Mouse (Mus musculus) lung, embryonic 15.5 days (tissue): ENCODE results near the gene Ptges2. TPM values are rescaled to one million over a fixed set of nuclear protein-coding genes. Genes with fewer than 3 reads are reported as not detected.

Experiments used
- ATAC-seq: fragments of 200-750 bp; cut with Nextera tagmentation; 2 replicates; pipeline ENCODE4 v1.8.0; 2017; ENCODE audit warnings: moderate number of reproducible peaks, borderline replicate concordance; ENCODE audit not compliant: low FRiP score, low TSS enrichment; ENCODE audit errors: extremely low read depth
- H3K27ac ChIP-seq: fragments of 300-500 bp; sonication (generic); 2 replicates; pipeline ENCODE4 v1.5.1; 2015; ENCODE audit warnings: moderate library complexity, mild to moderate bottlenecking, inconsistent platforms
- H3K27me3 ChIP-seq: fragments of 300-500 bp; sonication (generic); 2 replicates; pipeline ENCODE4 v1.6.1; 2015; ENCODE audit warnings: inconsistent platforms
- H3K36me3 ChIP-seq: fragments of 300-500 bp; sonication (generic); 2 replicates; pipeline ENCODE4 v1.6.1; 2015; ENCODE audit warnings: inconsistent platforms
- H3K4me1 ChIP-seq: fragments of 300-500 bp; sonication (generic); 2 replicates; pipeline ENCODE4 v1.6.1; 2015; ENCODE audit warnings: inconsistent platforms
- H3K4me2 ChIP-seq: fragments of 300-500 bp; sonication (generic); 2 replicates; pipeline ENCODE4 v1.6.1; 2015; ENCODE audit warnings: inconsistent platforms, mild to moderate bottlenecking, moderate library complexity
- H3K4me3 ChIP-seq: fragments of 300-500 bp; sonication (generic); 2 replicates; pipeline ENCODE4 v1.5.1; 2015; ENCODE audit warnings: mild to moderate bottlenecking, inconsistent platforms
- H3K9ac ChIP-seq: fragments of 300-500 bp; sonication (generic); 2 replicates; pipeline ENCODE4 v1.6.1; 2015; ENCODE audit warnings: inconsistent platforms
- H3K9me3 ChIP-seq: fragments of 300-500 bp; sonication (generic); 2 replicates; pipeline ENCODE4 v1.6.1; 2016; ENCODE audit warnings: inconsistent platforms
- WGBS: fragments of 180-500 bp; shearing (Covaris S2); methylation state at CpG from one replicate; pipeline ENCODE4 v1.1.7; 2015; 5-methylcytosine and 5-hydroxymethylcytosine counted together
- polyA plus RNA-seq: library from polyadenylated mRNA; unstranded; fragments of >200 nt; fragmentation: Nextera tagmentation; extraction: Ambion mirVana; gene quantifications from 2 replicates; pipeline ENCODE4 v1.2.1, GENCODE M21; 2015

Ptges2 gene
- polyA plus RNA-seq, 1 experiment from 2014 or later: 25.4 TPM

DNA sequence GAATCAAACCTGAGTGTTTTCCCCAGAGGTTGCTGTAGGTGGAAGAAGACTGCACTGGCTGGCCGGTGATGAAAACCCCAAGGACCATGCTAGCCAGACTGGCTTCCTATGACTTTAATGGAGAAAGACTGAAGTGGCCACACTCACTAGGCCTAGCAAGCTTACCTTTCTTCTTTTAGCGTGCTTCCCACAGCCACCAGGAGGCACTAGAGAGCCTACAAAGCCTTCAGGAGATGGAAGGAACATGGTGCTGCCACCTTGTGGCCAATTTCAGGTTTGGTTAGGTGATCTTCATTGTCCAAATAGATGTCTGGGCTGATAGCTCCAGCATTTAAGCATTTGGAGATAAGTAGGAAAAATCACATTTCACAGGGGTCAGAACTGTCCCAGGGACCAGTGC, 9.0 kb downstream of the Ptges2 start:
- Histone ChIP-seq H3K27me3 (no peaks in the 10 kb centered on the region), H3K9me3 (no peaks in the 10 kb centered on the region), H3K4me2 (no peak overlapping the region), H3K9ac (no peak overlapping the region), H3K4me1 (peaks cover 7% of the 10 kb centered on the region; the same call in 1 of the 2 replicates), H3K4me3 (no peak overlapping the region), H3K27ac (no peak overlapping the region), H3K36me3 (peaks cover 14% of the 10 kb centered on the region)
- no peak for ATAC-seq
- WGBS: 19% methylated on average over 2 of the region's 2 CpGs

DNA sequence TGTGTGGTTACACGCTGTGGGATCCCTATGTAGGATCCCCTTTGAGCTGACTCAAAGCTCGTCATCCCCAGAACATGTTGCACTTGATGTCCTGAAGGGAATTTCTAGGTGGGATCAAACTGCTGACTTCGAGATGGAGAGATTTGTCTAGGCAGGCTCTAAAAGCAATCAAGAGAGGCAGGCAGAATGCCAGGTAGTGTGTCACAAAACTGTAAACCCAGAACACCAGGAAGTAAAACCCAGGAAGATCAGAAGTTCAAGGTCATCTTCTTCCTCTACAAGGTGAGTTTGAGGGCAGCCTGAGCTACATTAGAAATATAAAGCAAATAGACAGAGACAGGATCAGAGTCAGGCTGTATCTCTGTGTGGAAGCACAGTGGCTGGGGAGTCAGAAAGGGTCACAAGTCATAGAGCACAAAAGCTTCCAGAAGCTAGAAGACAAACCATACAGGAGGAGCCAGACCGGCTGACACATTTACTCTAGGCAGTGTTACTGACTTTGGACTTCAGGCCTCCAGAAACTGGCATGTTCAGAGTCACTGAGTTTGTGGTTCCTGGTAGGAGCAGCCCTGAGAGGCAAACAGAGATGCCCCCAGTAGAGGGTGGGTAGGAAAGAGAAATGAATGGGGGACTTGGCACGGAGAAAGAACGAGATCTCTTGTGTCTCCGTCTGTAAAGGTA, 11.6 kb downstream of the Ptges2 start:
- Histone ChIP-seq H3K4me2 (no peak overlapping the region), H3K9me3 (no peaks in the 10 kb centered on the region), H3K4me3 (no peak overlapping the region), H3K9ac (no peak overlapping the region), H3K4me1 (peaks cover 7% of the 10 kb centered on the region; the same call in 1 of the 2 replicates), H3K27me3 (no peaks in the 10 kb centered on the region), H3K27ac (no peak overlapping the region), H3K36me3 (peaks cover 7% of the 10 kb centered on the region)
- WGBS: 75% methylated on average over 7 of the region's 7 CpGs
- no peak for ATAC-seq

DNA sequence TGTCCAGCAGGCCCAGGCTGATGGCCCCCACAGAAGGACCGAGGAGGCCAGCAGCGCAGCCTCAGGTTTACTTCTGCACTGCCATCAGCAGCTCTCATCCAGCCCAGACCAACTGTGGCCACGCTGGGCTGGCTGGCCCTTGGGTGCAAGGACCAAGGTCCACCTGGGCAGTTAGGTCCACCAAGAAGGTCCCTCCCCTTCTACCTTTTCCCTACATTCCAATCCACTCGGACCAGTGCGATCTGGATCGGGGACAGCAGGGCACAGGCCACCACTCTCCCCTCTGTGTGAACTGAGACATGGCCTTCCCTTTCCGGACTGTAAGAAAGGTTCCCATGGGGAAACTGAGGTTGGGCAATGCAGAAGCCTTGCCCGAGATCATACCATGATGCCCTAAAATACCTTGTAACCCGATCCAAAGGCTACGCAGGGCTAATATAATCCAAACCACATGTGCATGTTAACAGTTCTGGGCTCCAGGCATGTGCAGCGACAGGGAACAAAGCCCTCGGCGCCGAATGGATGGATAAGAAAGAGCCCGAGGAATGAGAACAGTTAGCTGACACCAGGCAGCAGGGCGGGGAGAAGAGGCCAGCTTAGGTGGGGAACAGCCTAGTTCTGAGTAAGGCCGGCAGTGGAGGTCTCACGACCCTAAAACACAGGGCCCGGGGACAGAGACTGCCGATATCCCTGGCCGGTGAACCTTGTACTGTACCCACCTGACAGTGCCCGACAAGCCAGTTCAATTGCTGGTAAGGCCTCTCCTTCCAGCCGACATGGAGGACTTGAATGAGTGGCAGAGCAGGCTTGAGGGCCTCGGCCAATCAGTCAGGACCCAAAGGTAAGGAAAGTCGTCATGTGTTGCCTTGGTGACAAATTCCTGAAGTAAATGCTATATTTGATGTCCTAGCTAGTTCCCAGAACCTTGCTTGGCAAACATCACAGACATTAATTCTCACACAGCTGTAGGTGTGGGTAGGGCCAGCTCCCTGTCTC, 13.0 kb downstream of the Ptges2 start:
- Histone ChIP-seq H3K27me3 (no peaks in the 10 kb centered on the region), H3K4me1 (peaks cover 7% of the 10 kb centered on the region; the same call in 1 of the 2 replicates), H3K9me3 (no peaks in the 10 kb centered on the region), H3K4me3 (no peak overlapping the region), H3K4me2 (peak overlapping the region; percentile 24; the same call in 1 of the 2 replicates), H3K9ac (no peak overlapping the region), H3K27ac (peak overlapping the region; percentile 51), H3K36me3 (no peaks in the 10 kb centered on the region)
- whole genome bisulfite sequencing: 50% methylated on average over 25 of the region's 25 CpGs
- peak; percentile 25; the same call in 1 of the 2 replicates for ATAC-seq

DNA sequence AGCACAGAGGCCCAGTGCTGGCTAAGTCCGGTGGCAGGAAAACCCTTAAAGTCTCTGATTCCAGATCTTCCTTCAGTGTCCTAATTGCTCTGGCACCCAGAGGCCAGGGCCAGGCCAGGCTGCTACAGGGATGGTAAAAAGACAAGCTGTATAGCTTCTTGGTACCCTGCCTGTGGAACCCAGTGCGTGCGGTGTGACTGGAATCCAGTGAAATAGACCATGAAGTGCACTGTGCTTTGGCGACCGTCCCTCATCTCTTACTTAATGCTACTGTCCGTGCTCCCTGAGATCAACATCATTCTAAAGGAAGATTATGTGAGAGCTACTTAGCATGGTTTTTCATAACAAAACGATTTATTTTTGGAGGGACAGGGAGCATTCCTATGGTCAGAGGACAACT, 15.7 kb downstream of the Ptges2 start:
- Histone ChIP-seq H3K4me1 (peaks cover 11% of the 10 kb centered on the region; the same call in 1 of the 2 replicates), H3K4me2 (no peak overlapping the region), H3K4me3 (no peak overlapping the region), H3K27ac (no peak overlapping the region), H3K36me3 (peaks cover 16% of the 10 kb centered on the region; the same call in 1 of the 2 replicates), H3K27me3 (no peaks in the 10 kb centered on the region), H3K9ac (no peak overlapping the region), H3K9me3 (no peaks in the 10 kb centered on the region)
- no peak for ATAC-seq
- 80% methylated on average over 7 of the region's 7 CpGs for WGBS

DNA sequence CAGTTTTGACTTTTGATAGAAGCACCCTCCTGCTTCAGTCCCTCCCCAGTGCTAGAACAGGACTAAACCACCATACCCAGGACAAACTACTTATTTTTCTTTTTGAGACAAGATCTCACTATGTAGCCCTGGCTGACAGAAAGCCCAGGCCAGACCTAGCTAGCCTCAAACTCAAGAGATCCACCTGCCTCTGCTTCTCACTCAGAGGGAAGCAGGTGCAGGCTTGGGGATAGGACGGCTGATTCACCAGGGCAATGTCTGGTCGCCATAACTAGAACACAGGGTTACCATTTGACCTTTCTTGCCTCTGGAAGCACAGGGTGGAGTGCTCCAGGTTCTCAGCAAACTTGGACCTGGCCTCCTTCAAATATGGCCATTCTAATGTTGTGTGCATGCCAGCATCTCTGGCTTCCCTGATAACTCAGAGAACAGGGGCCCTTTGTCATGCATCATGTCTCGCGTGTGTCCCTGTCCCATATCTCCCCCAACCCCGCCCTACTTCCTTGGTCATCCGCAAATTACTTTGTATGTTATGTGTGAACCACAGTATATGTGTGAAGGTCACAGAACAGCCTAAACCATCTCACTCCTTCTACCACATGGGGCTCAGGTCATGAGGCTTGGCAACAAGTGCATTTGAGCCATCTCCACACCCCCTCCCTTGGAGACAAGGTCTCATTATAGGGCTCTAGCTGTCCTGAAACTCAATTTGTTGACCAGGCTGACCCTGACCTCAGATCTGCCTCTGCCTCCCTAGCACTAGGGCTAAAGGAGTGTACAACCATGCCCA, 17.2 kb downstream of the Ptges2 start:
- Histone ChIP-seq H3K36me3 (peaks cover 31% of the 10 kb centered on the region), H3K4me2 (no peak overlapping the region), H3K9ac (no peak overlapping the region), H3K4me3 (no peak overlapping the region), H3K27ac (no peak overlapping the region), H3K27me3 (no peaks in the 10 kb centered on the region), H3K4me1 (peaks cover 11% of the 10 kb centered on the region; the same call in 1 of the 2 replicates), H3K9me3 (no peaks in the 10 kb centered on the region)
- 85% methylated on average over 6 of the region's 6 CpGs for WGBS
- ATAC-seq: no peak

DNA sequence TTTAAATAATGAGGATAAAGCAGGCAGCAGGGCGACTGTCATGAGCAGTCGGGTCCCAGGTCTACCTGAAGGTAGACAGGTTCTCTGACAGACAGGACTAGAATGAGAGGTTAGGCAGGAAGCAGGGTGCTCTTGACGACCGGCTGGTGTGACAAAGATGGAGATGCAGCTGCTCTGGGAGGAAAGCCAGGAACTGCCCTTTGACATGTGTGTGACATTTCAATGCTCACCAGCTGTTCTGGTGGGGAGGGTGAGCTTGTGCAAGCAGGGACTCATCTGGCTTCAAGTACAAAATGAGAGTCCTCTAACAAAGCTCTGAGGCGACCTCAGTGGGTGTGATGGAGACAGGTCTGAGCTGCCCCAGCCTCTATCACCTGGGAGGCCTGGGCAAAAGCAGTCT, 18.2 kb downstream of the Ptges2 start:
- Histone ChIP-seq H3K9ac (no peak overlapping the region), H3K4me1 (peaks cover 9% of the 10 kb centered on the region; the same call in 1 of the 2 replicates), H3K4me3 (no peak overlapping the region), H3K27me3 (no peaks in the 10 kb centered on the region), H3K4me2 (no peak overlapping the region), H3K9me3 (no peaks in the 10 kb centered on the region), H3K27ac (no peak overlapping the region), H3K36me3 (peaks cover 41% of the 10 kb centered on the region)
- ATAC-seq: no peak
- 44% methylated on average over 5 of the region's 5 CpGs for WGBS

DNA sequence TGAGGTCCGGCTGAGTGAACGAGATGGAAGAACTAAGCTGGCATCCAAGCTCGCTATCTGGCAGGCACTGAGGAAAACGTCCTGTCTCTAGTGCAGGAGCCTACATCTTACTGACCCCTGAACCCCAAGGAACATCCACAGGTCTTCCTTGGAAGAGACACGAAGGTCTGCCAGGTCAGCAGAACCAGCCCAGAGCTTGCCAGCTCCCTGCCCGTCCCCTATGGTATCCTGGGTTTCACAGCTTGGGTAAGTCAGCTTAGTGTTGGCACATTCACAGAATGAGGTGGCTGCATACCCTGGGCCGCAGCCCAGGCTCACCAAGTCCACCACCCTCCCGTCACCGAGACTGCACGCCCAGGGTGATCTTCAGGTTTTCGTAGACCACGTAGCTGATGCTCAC, 20.1 kb downstream of the Ptges2 start:
- Histone ChIP-seq H3K27me3 (no peaks in the 10 kb centered on the region), H3K4me3 (no peak overlapping the region), H3K36me3 (peaks cover 59% of the 10 kb centered on the region), H3K27ac (no peak overlapping the region), H3K4me2 (no peak overlapping the region), H3K4me1 (0 out of 2 replicates have a peak, but pooled peaks cover 5% of the 10 kb centered on the region), H3K9ac (no peak overlapping the region), H3K9me3 (no peaks in the 10 kb centered on the region)
- no peak for ATAC-seq
- 91% methylated on average over 12 of the region's 12 CpGs for WGBS

DNA sequence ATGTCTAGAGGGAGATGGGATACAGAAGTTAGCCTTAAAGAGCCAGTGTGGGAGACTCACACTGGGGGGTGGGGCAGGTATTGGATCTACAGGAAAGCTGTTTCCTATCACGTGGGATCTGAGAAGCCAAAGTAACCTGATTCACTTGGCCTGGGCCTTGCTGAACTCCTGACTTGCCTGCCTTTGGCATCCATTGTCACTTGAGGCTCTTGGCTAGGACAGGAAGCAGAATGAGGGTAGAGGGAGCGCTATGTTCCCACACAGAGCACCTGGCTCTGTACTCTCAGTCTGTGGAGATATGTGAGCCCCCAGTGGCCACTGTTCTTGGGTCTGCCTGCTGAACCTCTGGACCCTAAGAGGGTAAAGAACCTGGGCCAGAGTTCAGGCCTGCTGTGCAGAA, 20.9 kb downstream of the Ptges2 start:
- Histone ChIP-seq H3K27ac (no peak overlapping the region), H3K4me1 (0 out of 2 replicates have a peak, but pooled peaks cover 5% of the 10 kb centered on the region), H3K4me2 (no peak overlapping the region), H3K9me3 (no peaks in the 10 kb centered on the region), H3K27me3 (no peaks in the 10 kb centered on the region), H3K4me3 (no peak overlapping the region), H3K36me3 (peaks cover 61% of the 10 kb centered on the region), H3K9ac (no peak overlapping the region)
- no peak for ATAC-seq
- WGBS: 78% methylated on average over 2 of the region's 2 CpGs

DNA sequence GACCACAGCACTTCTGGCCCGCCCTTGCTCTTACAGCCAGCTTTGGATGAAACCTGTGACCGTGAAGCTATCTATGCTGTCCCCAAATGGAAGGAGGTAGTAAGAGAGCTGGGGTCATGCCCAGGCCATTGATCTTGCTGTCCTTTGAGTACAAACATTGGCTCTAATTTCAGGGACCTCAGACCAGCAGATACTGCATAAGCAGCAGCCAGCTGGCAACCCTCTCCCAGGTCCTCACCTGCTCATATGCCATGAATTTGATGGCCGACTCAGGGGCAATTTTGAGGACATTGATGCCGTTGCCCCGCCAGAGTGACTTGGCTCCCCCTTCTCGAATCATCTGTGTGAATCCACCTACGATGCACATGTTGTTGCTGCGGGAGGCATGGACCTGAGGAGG, 21.8 kb downstream of the Ptges2 start:
- Histone ChIP-seq H3K9me3 (no peaks in the 10 kb centered on the region), H3K4me3 (no peak overlapping the region), H3K4me1 (peaks cover 9% of the 10 kb centered on the region), H3K36me3 (peaks cover 61% of the 10 kb centered on the region), H3K9ac (no peak overlapping the region), H3K27me3 (no peaks in the 10 kb centered on the region), H3K27ac (no peak overlapping the region), H3K4me2 (no peak overlapping the region)
- no peak for ATAC-seq
- 72% methylated on average over 8 of the region's 8 CpGs for WGBS

DNA sequence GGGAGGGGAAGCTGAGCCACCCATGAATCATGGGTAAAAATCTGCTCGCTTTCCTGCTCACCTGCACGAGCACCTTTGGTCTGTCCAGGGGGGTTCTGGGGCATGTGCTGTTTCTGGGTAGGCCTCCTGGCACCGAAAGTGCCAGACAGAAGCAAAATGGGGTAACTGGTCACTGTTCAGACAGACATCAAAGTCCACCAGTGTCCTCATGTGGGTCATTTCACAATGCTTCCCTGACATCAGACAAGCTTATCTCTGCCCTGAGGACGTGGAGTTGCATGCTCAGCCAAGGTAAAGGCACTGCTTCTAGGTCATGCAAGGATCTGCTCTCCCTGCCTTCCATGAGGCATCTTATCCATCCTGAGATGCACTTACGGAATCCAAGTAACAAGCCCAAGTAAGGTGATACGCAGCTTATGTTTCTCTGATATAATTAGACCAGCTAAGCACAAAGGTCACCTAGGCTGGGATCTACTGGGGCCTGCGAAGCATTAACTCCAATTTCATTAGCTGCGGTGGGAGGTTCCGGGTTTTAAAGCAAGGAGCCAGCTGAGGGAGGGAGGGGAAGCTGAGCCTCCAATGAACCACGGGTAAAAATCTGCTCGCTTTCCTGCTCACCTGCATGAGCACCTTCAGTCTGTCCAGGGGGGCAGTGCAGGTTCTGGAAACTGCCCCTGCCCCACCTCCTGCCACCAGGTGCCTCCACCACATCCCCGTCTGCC, 22.9 kb downstream of the Ptges2 start:
- Histone ChIP-seq H3K4me2 (no peak overlapping the region), H3K4me3 (no peak overlapping the region), H3K27me3 (no peaks in the 10 kb centered on the region), H3K9me3 (no peaks in the 10 kb centered on the region), H3K27ac (no peak overlapping the region), H3K36me3 (peaks cover 61% of the 10 kb centered on the region), H3K9ac (no peak overlapping the region), H3K4me1 (peaks cover 20% of the 10 kb centered on the region)
- no peak for ATAC-seq
- WGBS: 79% methylated on average over 12 of the region's 12 CpGs

DNA sequence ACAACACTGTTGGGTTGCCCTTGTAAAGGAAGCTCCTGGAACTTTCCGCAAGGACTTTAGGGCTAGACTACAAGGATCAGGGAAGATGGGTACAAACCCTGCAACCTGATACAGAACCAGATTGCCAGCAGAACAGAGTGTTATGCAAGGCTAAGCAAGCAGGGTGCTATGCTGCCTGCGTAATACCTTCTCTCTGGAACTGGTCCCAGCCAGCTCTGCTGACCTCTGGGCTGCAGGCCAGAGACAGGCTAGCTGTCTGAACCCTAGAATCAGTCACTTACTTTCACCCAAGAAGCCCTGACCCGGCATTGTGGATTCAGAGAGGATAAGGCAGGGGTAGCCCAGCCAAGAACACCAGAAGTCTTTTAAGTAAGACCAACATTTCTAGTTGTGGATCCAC, 23.7 kb downstream of the Ptges2 start:
- peaks cover 61% of the 10 kb centered on the region for H3K36me3 ChIP-seq
- WGBS: 71% methylated on average over 3 of the region's 3 CpGs

More for the DNA sequence above, 23.7 kb downstream of the Ptges2 start:
- Histone ChIP-seq H3K9ac (no peak overlapping the region), H3K9me3 (no peaks in the 10 kb centered on the region), H3K4me1 (peaks cover 23% of the 10 kb centered on the region), H3K4me2 (no peak overlapping the region), H3K4me3 (no peak overlapping the region), H3K27me3 (no peaks in the 10 kb centered on the region), H3K27ac (no peak overlapping the region)
- ATAC-seq: no peak
